Mouse (Mus musculus) stomach, embryonic 16.5 days (tissue): ENCODE measurements at regions not wholly inside any gene's neighbourhood (a gene's known extent, or its start where the extent isn't known, plus 50 kb on each side); places are given as distances from the start of the nearest gene placed in this dataset.
A peak's percentile ranks its signal among the peaks of the same experiment; 100 is the strongest.

ENCODE experiments used
- ATAC-seq: fragments of 200-750 bp; cut with Nextera tagmentation; 2 replicates; pipeline ENCODE4 v1.8.0; 2017; ENCODE audit warnings: moderate number of reproducible peaks, moderate TSS enrichment; ENCODE audit not compliant: insufficient read depth, low FRiP score
- H3K27ac ChIP-seq: fragments of 300-500 bp; sonication (generic); 2 replicates; pipeline ENCODE4 v1.5.1; 2014; ENCODE audit warnings: low read length
- H3K27me3 ChIP-seq: fragments of 300-500 bp; sonication (generic); 2 replicates; pipeline ENCODE4 v1.6.1; 2014; ENCODE audit warnings: low read length, control low read depth, mixed read lengths; ENCODE audit not compliant: control insufficient read depth, insufficient read depth
- H3K36me3 ChIP-seq: fragments of 300-500 bp; sonication (generic); 2 replicates; pipeline ENCODE4 v1.6.1; 2014; ENCODE audit warnings: low read length; ENCODE audit not compliant: control insufficient read depth, insufficient read depth
- H3K4me1 ChIP-seq: fragments of 300-500 bp; sonication (generic); 2 replicates; pipeline ENCODE4 v1.6.1; 2014; ENCODE audit warnings: low read length, control low read depth, mixed read lengths; ENCODE audit not compliant: control insufficient read depth, insufficient read depth
- H3K4me2 ChIP-seq: fragments of 300-500 bp; sonication (generic); 2 replicates; pipeline ENCODE4 v1.6.1; 2014; ENCODE audit warnings: low read depth, low read length, mixed read lengths
- H3K4me3 ChIP-seq: fragments of 300-500 bp; sonication (generic); replicated peaks from 2 replicates; pipeline ENCODE4 v1.5.1; 2014; ENCODE audit warnings: mild to moderate bottlenecking, low read length
- H3K9ac ChIP-seq: fragments of 300-500 bp; sonication (generic); 2 replicates; pipeline ENCODE4 v1.6.1; 2014; ENCODE audit warnings: low read length
- H3K9me3 ChIP-seq: fragments of 300-500 bp; sonication (generic); replicated peaks from 2 replicates; pipeline ENCODE4 v1.6.1; 2016; ENCODE audit warnings: low read length, control low read depth; ENCODE audit not compliant: control insufficient read depth
- WGBS: fragments of 180-500 bp; shearing (Covaris S2); extraction: QIAGEN DNeasy Blood & Tissue Kit; methylation state at CpG from one replicate; pipeline ENCODE4 v1.1.7; 2014; 5-methylcytosine and 5-hydroxymethylcytosine counted together

DNA sequence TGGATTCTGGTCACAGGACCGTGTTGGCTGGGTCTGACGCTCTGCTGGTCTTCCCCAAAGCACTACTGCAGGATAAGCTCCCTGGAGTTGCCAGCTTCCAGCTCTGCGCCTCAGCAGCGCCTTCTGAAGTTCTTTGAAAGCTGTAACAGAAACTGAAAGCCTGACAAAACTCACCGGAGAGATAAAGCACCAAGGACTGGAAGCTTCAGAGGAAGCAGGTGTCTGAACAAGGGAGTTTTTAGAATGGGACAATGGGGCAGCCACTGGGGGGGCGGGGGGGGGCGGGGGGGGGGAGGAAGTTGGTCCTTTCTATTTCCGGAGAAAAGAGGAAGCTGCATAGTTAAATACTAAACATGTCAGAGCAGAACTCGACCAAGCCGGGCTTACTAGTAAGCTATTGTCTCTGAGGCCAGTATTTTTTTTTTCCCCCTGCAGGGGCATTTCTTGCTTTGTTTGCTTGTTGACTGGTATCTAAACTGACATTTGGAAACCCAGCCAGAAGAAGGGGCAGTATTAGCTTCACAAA lies 180.8 kb upstream of the Klf7 start:
- Histone ChIP-seq H3K27ac (peak overlapping the region; percentile 80), H3K36me3 (no peaks in the 10 kb centered on the region), H3K9ac (peak overlapping the region; percentile 43), H3K27me3 (no peaks in the 10 kb centered on the region), H3K4me1 (peaks cover 16% of the 10 kb centered on the region), H3K4me3 (peak overlapping the region; percentile 29), H3K9me3 (no peaks in the 10 kb centered on the region), H3K4me2 (peak overlapping the region; percentile 43)
- WGBS = 12% methylated on average over 9 of the region's 10 CpGs
- no peak for ATAC-seq

DNA sequence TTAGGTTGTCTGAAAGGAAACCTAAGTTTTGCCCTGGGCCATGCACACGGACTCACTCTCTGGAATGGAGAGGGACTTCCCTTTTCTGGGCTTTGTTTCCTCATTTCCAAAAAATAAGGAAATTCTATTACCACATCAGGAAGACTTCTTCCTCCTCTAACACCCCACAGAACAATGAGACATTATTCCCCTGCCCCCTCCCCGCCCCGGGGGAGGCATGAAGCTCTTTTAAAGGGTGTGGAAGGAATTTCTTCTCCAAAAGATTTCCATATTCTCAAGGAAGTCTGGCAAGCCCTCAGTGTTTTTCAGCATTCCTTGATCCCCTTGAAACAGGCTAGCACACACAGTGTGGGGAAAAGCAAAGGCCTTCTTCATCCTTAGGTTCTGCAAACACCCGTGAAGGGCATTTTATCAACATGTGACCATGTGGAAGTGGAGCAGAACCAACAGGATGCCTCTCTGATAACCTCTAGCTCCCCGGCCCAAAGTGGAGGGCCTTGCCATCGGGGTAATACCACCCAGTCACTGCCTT lies 179.5 kb upstream of the Klf7 start:
- H3K9ac ChIP-seq = no peak overlapping the region
- H3K27me3 ChIP-seq = no peaks in the 10 kb centered on the region
- H3K9me3 ChIP-seq = no peaks in the 10 kb centered on the region
- ATAC-seq = no peak
- peaks cover 16% of the 10 kb centered on the region for H3K4me1 ChIP-seq
- H3K36me3 ChIP-seq = no peaks in the 10 kb centered on the region
- H3K4me3 ChIP-seq = no peak overlapping the region
- no peak overlapping the region for H3K4me2 ChIP-seq
- WGBS = 44% methylated on average over 6 of the region's 6 CpGs
- H3K27ac ChIP-seq = peak overlapping the region; percentile 0; the same call in 1 of the 2 replicates

DNA sequence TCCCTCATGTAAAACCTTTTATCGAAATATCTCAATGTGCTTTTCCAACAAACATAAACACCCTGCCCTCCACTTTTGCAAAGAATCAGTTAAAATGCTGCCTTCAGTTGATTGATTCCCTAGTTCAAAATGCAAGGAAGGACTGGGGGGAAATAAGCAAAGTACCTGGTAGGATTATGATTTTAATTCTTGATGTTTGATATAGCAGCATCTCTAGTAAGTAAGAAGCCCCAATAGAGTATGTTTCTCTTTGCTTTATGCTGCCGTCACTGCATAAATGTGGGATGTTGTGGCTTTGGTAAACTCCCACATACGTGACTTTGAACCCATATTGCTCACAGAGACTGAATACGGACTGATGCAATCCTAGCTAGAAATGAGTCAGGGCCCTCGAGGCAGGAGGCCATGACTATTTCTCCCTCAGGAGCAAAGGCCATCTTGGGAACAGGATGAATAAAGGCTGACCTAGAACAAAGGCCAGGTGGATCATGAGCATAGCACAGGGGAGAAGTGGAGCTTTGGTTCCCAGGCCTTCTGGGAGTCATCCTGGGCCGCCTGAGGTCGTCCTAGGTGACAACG lies 179.0 kb upstream of the Klf7 start:
- WGBS = 76% methylated on average over 8 of the region's 8 CpGs
- H3K9ac ChIP-seq = no peak overlapping the region
- H3K36me3 ChIP-seq = no peaks in the 10 kb centered on the region
- no peak overlapping the region for H3K4me3 ChIP-seq
- peak overlapping the region; percentile 0; the same call in 1 of the 2 replicates for H3K27ac ChIP-seq
- no peak overlapping the region for H3K4me2 ChIP-seq
- no peak for ATAC-seq
- H3K9me3 ChIP-seq = no peaks in the 10 kb centered on the region
- no peaks in the 10 kb centered on the region for H3K27me3 ChIP-seq
- peaks cover 14% of the 10 kb centered on the region for H3K4me1 ChIP-seq

DNA sequence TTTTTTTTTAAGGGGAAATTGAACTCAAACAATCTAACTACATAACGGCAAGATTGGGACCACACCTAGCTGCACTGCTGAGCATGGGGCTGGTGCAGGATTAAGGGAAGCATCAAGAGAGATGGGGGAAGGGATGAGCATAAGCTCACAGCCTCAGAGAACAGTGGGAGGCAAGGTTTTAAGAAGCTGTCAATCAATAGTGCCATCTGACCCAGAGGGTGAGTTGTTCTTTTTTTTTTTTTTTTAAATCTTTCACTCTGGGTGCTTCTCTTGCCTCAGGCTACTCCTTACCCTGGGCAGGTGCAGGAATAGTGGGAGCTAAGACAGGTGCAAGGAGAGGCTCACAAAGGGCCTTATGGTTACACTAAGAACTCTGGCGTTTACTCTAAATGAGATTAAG lies 176.9 kb upstream of the Klf7 start:
- peaks cover 8% of the 10 kb centered on the region for H3K4me1 ChIP-seq
- H3K27me3 ChIP-seq = no peaks in the 10 kb centered on the region
- H3K9ac ChIP-seq = no peak overlapping the region
- no peaks in the 10 kb centered on the region for H3K9me3 ChIP-seq
- H3K36me3 ChIP-seq = no peaks in the 10 kb centered on the region
- WGBS = 58% methylated on average over 2 of the region's 2 CpGs
- H3K27ac ChIP-seq = no peak overlapping the region
- H3K4me3 ChIP-seq = no peak overlapping the region
- ATAC-seq = no peak
- no peak overlapping the region for H3K4me2 ChIP-seq

DNA sequence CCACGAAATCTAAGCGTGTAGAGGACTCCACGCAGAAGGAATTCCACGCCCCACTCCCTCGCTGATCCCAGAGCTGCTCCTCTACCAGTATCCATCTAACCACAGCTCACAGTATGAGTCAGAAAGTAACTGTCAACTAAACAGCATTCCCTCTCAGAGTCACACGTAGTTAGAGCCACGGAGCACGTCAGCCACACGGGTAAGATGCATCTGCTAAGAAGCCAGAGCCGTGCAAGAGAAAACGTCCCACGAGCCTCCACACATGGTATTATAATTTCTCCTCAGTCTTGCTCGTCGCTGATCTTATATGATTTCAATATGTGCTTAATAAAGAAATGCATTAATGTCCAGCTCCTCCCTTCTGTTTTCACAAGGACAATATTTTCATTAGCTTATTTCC lies 176.1 kb upstream of the Klf7 start:
- H3K27ac ChIP-seq = no peak overlapping the region
- H3K36me3 ChIP-seq = no peaks in the 10 kb centered on the region
- H3K27me3 ChIP-seq = no peaks in the 10 kb centered on the region
- WGBS = 88% methylated on average over 14 of the region's 14 CpGs
- H3K9ac ChIP-seq = no peak overlapping the region
- no peak for ATAC-seq
- no peaks in the 10 kb centered on the region for H3K9me3 ChIP-seq
- peaks cover 8% of the 10 kb centered on the region for H3K4me1 ChIP-seq
- no peak overlapping the region for H3K4me2 ChIP-seq
- H3K4me3 ChIP-seq = no peak overlapping the region

DNA sequence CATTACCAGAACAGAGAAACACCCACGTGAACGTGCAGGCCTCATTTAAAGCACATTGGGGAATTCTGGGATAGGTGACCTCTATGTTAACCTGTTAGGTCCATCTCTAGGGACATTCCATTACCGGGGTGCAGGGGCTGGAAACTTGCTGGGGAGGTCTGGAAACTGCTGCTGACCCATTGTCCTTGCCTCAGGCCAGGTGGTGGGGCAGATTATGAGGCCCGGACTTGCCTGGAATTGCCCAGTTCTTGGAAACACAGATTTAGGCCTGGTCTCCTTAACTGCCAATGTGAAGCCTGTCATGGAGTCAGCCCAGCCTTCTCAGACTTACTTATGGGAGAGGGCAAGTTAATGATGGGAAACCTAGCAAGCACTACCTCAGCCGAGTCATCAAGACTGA lies 175.3 kb upstream of the Klf7 start:
- no peak overlapping the region for H3K4me3 ChIP-seq
- WGBS = 75% methylated on average over 5 of the region's 5 CpGs
- H3K27ac ChIP-seq = no peak overlapping the region
- no peaks in the 10 kb centered on the region for H3K27me3 ChIP-seq
- no peaks in the 10 kb centered on the region for H3K36me3 ChIP-seq
- peaks cover 8% of the 10 kb centered on the region for H3K4me1 ChIP-seq
- no peak for ATAC-seq
- H3K9me3 ChIP-seq = no peaks in the 10 kb centered on the region
- H3K9ac ChIP-seq = no peak overlapping the region
- H3K4me2 ChIP-seq = no peak overlapping the region

DNA sequence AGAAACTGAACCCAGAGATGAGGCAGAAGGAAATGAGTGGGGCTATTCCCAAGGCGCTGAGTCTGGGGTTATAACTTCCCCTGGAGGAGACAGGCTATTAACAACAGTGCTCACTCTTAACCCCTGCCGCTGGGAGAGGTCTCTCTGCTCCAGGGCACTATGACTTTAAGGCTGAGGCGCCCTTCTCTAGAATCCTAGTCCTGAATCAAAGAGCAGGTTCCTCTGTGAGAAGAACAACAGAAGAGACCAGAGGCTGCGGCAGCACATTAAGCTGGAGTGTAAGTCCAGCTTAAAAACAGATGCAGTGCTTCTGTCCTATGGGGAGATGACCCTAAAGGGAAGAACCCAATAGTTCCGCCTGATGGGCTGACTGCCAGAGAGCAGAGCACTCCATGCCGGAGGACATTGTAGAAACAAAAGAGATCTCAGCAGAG lies 173.4 kb upstream of the Klf7 start:
- Histone ChIP-seq H3K4me1 (peaks cover 7% of the 10 kb centered on the region), H3K9me3 (no peaks in the 10 kb centered on the region), H3K4me3 (no peak overlapping the region), H3K27me3 (no peaks in the 10 kb centered on the region), H3K36me3 (no peaks in the 10 kb centered on the region), H3K27ac (peak overlapping the region; percentile 38; the same call in 1 of the 2 replicates), H3K9ac (peak overlapping the region; percentile 21), H3K4me2 (0 out of 2 replicates have a peak overlapping the region, but pooled peaks have one; percentile 3)
- WGBS = 34% methylated on average over 6 of the region's 6 CpGs
- ATAC-seq = peak; percentile 50

DNA sequence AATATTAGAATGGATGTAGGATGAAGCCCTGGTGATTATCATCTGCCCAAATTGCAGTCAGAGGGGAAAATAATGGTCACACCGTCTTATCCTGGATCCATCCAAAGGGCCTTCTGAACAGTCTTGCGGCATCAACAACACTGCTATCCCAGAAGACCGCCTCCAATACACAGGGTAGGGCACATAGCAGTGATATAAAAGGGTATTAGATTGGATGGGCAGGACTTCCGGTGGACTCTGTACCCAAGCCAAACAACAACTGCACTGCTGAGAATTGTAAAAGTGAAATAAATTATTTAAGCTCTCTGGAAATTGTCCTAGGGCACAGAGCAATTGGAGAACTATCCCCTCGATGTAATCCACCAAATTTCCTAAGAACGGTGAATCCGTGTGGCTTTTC lies 173.0 kb upstream of the Klf7 start:
- WGBS = 79% methylated on average over 7 of the region's 7 CpGs
- no peaks in the 10 kb centered on the region for H3K36me3 ChIP-seq
- peak overlapping the region; percentile 21; the same call in 1 of the 2 replicates for H3K9ac ChIP-seq
- no peak overlapping the region for H3K4me3 ChIP-seq
- no peaks in the 10 kb centered on the region for H3K27me3 ChIP-seq
- no peaks in the 10 kb centered on the region for H3K9me3 ChIP-seq
- no peak for ATAC-seq
- peaks cover 7% of the 10 kb centered on the region for H3K4me1 ChIP-seq
- H3K27ac ChIP-seq = 0 out of 2 replicates have a peak overlapping the region, but pooled peaks have one; percentile 38
- no peak overlapping the region for H3K4me2 ChIP-seq

DNA sequence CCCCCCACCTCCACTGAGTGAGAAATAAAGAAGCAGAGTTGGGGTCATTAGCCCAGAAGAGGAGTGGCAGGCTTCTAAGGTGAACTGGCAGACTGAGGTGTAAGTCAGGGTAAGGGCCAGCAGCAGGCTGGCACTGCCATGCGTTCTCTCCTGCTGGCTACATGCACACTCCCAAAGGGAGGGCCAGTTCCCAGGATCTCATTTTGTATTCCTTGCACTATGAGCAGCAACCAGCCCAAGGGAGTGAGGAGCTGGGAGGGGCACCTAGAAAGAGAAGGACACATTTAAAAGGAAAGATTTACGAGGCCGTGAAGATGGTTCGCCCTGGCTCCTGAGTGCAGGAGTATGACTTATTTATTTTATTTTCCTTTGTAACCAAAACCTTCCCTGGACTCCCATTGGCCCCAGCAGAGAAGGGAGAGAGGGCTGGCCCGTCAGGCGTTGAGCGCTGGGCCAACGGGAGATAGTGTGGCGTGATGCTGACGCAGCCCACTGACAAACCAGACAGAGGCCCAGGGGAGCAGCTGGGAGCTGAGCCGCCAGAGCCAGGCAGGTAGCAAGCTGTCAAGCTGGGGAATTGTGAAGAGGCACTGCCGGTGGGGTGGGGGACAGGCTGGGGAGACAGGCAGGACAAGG lies 166.8 kb upstream of the Klf7 start:
- no peaks in the 10 kb centered on the region for H3K27me3 ChIP-seq
- no peak for ATAC-seq
- 30% methylated on average over 12 of the region's 12 CpGs for WGBS
- H3K27ac ChIP-seq = no peak overlapping the region
- H3K36me3 ChIP-seq = no peaks in the 10 kb centered on the region
- H3K4me1 ChIP-seq = 0 out of 2 replicates have a peak, but pooled peaks cover 2% of the 10 kb centered on the region
- H3K4me2 ChIP-seq = peak overlapping the region; percentile 33; the same call in 1 of the 2 replicates
- H3K9ac ChIP-seq = no peak overlapping the region
- H3K4me3 ChIP-seq = no peak overlapping the region
- H3K9me3 ChIP-seq = no peaks in the 10 kb centered on the region
